Mouse (Mus musculus) kidney, adult 2 months (tissue): Measurements from ENCODE around the gene Fam102b. TPM values are rescaled to one million over a fixed set of nuclear protein-coding genes. Genes with fewer than 3 reads are reported as not detected.

Experiments used
- DNase-seq: peaks from one replicate; pipeline ENCODE4 v3.0.0; 2021
- H3K27ac ChIP-seq: fragments of 200-500 bp; 2 replicates; pipeline ENCODE4 v1.5.1; 2012; ENCODE audit warnings: low read depth, low read length, control low read depth, inconsistent platforms; ENCODE audit not compliant: insufficient read depth
- H3K27me3 ChIP-seq: fragments of 200-500 bp; replicated peaks from 2 replicates; pipeline ENCODE4 v1.6.1; 2012; ENCODE audit warnings: mild to moderate bottlenecking, moderate library complexity, low read length, inconsistent platforms; ENCODE audit not compliant: control insufficient read depth, insufficient read depth
- H3K36me3 ChIP-seq: fragments of 200-500 bp; 2 replicates; pipeline ENCODE4 v1.6.1; 2012; ENCODE audit warnings: mild to moderate bottlenecking, moderate library complexity, low read length, inconsistent platforms; ENCODE audit not compliant: control insufficient read depth, insufficient read depth
- H3K4me1 ChIP-seq: fragments of 200-500 bp; 2 replicates; pipeline ENCODE4 v1.6.1; 2011; ENCODE audit warnings: low read length; ENCODE audit not compliant: control insufficient read depth, insufficient read depth
- H3K4me3 ChIP-seq: fragments of 200-500 bp; 2 replicates; pipeline ENCODE4 v1.5.1; 2011; ENCODE audit warnings: mild to moderate bottlenecking, low read depth, low read length, control low read depth; ENCODE audit not compliant: insufficient read depth
- CTCF ChIP-seq: fragments of 200-500 bp; conservative IDR thresholded peaks from 2 replicates; pipeline ENCODE4 v1.5.1; 2011; ENCODE audit warnings: low read depth, mild to moderate bottlenecking, control low read depth, low read length, moderate library complexity, mixed read lengths; ENCODE audit not compliant: insufficient read depth, insufficient read length
- POLR2A ChIP-seq: fragments of 200-500 bp; IDR thresholded peaks from one replicate; pipeline ENCODE4 v1.6.1; 2011; ENCODE audit warnings: low read depth, low read length, control low read depth
- WGBS: fragments of 180-500 bp; shearing (Covaris S2); methylation state at CpG from one replicate; pipeline ENCODE4 v1.1.7; 2018; 5-methylcytosine and 5-hydroxymethylcytosine counted together
- polyA plus RNA-seq: library from polyadenylated mRNA; depleted of rRNA; stranded (reverse); fragments of >200 nt; gene quantifications from 2 replicates; pipeline ENCODE4 v1.2.3, GENCODE M21; 2012

The Fam102b gene
- polyA plus RNA-seq, 1 experiment = 7.8 TPM

GRCm38 (mm10) chr3:109046428-109046827 lies 19.0 kb upstream of the Fam102b start:
- WGBS = 91% methylated on average over 3 of the region's 3 CpGs
- no peak for DNase-seq

GRCm38 (mm10) chr3:109043395-109043794 lies 16.0 kb upstream of the Fam102b start:
- WGBS = 72% methylated on average over 7 of the region's 7 CpGs
- DNase-seq = no peak
- TF ChIP-seq CTCF (no peak), POLR2A (no peak)
- H3K4me1 ChIP-seq = no peaks in the 10 kb centered on the region
- H3K27ac ChIP-seq = no peak overlapping the region
- no peaks in the 10 kb centered on the region for H3K27me3 ChIP-seq
- no peak overlapping the region for H3K4me3 ChIP-seq
- H3K36me3 ChIP-seq = no peaks in the 10 kb centered on the region

More at GRCm38 (mm10) chr3:109046428-109046827, 19.0 kb upstream of the Fam102b start:
- Histone ChIP-seq H3K4me1 (no peaks in the 10 kb centered on the region; the same call in 1 of the 2 replicates), H3K27me3 (no peaks in the 10 kb centered on the region), H3K27ac (no peak overlapping the region), H3K36me3 (no peaks in the 10 kb centered on the region), H3K4me3 (no peak overlapping the region)
- no peak for TF ChIP-seq POLR2A

GRCm38 (mm10) chr3:109040908-109041307 lies 13.5 kb upstream of the Fam102b start:
- H3K27me3 ChIP-seq = no peaks in the 10 kb centered on the region
- no peak for DNase-seq

GRCm38 (mm10) chr3:109034411-109034810 lies 7.0 kb upstream of the Fam102b start:
- WGBS = 40% methylated on average over 1 of the region's 1 CpGs
- DNase-seq = peak; percentile 60
- TF ChIP-seq POLR2A = no peak
- no peak for TF ChIP-seq CTCF
- no peaks in the 10 kb centered on the region for H3K27me3 ChIP-seq
- H3K36me3 ChIP-seq = no peaks in the 10 kb centered on the region
- H3K4me1 ChIP-seq = peaks cover 13% of the 10 kb centered on the region; the same call in 1 of the 2 replicates
- H3K4me3 ChIP-seq = no peak overlapping the region
- H3K27ac ChIP-seq = no peak overlapping the region

More at GRCm38 (mm10) chr3:109040908-109041307, 13.5 kb upstream of the Fam102b start:
- TF ChIP-seq POLR2A = no peak
- TF ChIP-seq CTCF = no peak
- 84% methylated on average over 4 of the region's 4 CpGs for WGBS
- no peaks in the 10 kb centered on the region for H3K36me3 ChIP-seq
- H3K4me1 ChIP-seq = no peaks in the 10 kb centered on the region
- H3K4me3 ChIP-seq = no peak overlapping the region
- H3K27ac ChIP-seq = no peak overlapping the region

- Histone ChIP-seq H3K36me3 (no peaks in the 10 kb centered on the region), H3K27me3 (no peaks in the 10 kb centered on the region), H3K4me1 (peaks cover 13% of the 10 kb centered on the region; the same call in 1 of the 2 replicates), H3K27ac (no peak overlapping the region), H3K4me3 (no peak overlapping the region)
- TF ChIP-seq CTCF (no peak), POLR2A (no peak)
- 54% methylated on average over 2 of the region's 2 CpGs for WGBS
- DNase-seq = no peak
Measured at GRCm38 (mm10) chr3:109032306-109032705, 4.9 kb upstream of the Fam102b start.

- no peaks in the 10 kb centered on the region for H3K36me3 ChIP-seq
- 80% methylated on average over 3 of the region's 3 CpGs for WGBS
- no peaks in the 10 kb centered on the region for H3K27me3 ChIP-seq
- TF ChIP-seq POLR2A = no peak
- no peak for TF ChIP-seq CTCF
- H3K4me3 ChIP-seq = no peak overlapping the region
- H3K4me1 ChIP-seq = peaks cover 13% of the 10 kb centered on the region; the same call in 1 of the 2 replicates
- H3K27ac ChIP-seq = no peak overlapping the region
- DNase-seq = no peak
Measured at GRCm38 (mm10) chr3:109031626-109032025, 4.2 kb upstream of the Fam102b start.

- no peak overlapping the region for H3K27ac ChIP-seq
- H3K4me1 ChIP-seq = peaks cover 13% of the 10 kb centered on the region; the same call in 1 of the 2 replicates
- no peak for TF ChIP-seq POLR2A
- TF ChIP-seq CTCF = no peak
- 26% methylated on average over 6 of the region's 6 CpGs for WGBS
- H3K27me3 ChIP-seq = no peaks in the 10 kb centered on the region
- DNase-seq = peak; percentile 83
- H3K36me3 ChIP-seq = no peaks in the 10 kb centered on the region
- no peak overlapping the region for H3K4me3 ChIP-seq
Measured at GRCm38 (mm10) chr3:109030817-109031216, 3.4 kb upstream of the Fam102b start.

- H3K27me3 ChIP-seq = no peaks in the 10 kb centered on the region
- no peak overlapping the region for H3K27ac ChIP-seq
- TF ChIP-seq CTCF = no peak
- no peak for TF ChIP-seq POLR2A
- peak; percentile 54 for DNase-seq
- H3K36me3 ChIP-seq = no peaks in the 10 kb centered on the region
- peaks cover 13% of the 10 kb centered on the region; the same call in 1 of the 2 replicates for H3K4me1 ChIP-seq
- 48% methylated on average over 5 of the region's 5 CpGs for WGBS
- H3K4me3 ChIP-seq = no peak overlapping the region
Measured at GRCm38 (mm10) chr3:109029661-109030060, 2.3 kb upstream of the Fam102b start.
